Mouse (Mus musculus): Measurements from ENCODE around the gene Prkg1. TPM values are rescaled to one million over a fixed set of nuclear protein-coding genes. Genes with fewer than 3 reads are reported as not detected.

The Prkg1 gene
- total and polyA plus RNA-seq, 3 experiments = 0.95 to 7.2 (median 7.0) TPM

- DNase-seq = no peak
Observed at GRCm38 (mm10) chr19:31621716-31622115, 143.1 kb downstream of the Prkg1 start.

- DNase-seq = no peak
Observed at GRCm38 (mm10) chr19:31616830-31617229, 148.0 kb downstream of the Prkg1 start.

- DNase-seq = no peak
Observed at GRCm38 (mm10) chr19:31616159-31616558, 148.7 kb downstream of the Prkg1 start.

- DNase-seq = peak; percentile 4
Observed at GRCm38 (mm10) chr19:31613146-31613545, 151.7 kb downstream of the Prkg1 start.

- no peak for DNase-seq
Observed at GRCm38 (mm10) chr19:31602578-31602977, 162.3 kb downstream of the Prkg1 start.

- DNase-seq = no peak
Observed at GRCm38 (mm10) chr19:31594011-31594410, 170.8 kb downstream of the Prkg1 start.

- DNase-seq = no peak
Observed at GRCm38 (mm10) chr19:31590701-31591100, 174.1 kb downstream of the Prkg1 start.

GRCm38 (mm10) chr19:31577092-31577491, 187.7 kb downstream of the Prkg1 start:
- DNase-seq = no peak

GRCm38 (mm10) chr19:31564329-31564728, 200.5 kb downstream of the Prkg1 start:
- DNase-seq = no peak

GRCm38 (mm10) chr19:31546063-31546462, 218.8 kb downstream of the Prkg1 start:
- no peak for DNase-seq

- peak; percentile 74 for DNase-seq
Observed at GRCm38 (mm10) chr19:31531249-31531740, 233.5 kb downstream of the Prkg1 start.

GRCm38 (mm10) chr19:31530616-31531015, 234.2 kb downstream of the Prkg1 start:
- peak; percentile 84 for DNase-seq

GRCm38 (mm10) chr19:31529890-31530289, 234.9 kb downstream of the Prkg1 start:
- peak; percentile 30 for DNase-seq

GRCm38 (mm10) chr19:31514490-31514889, 250.3 kb downstream of the Prkg1 start:
- no peak for DNase-seq

GRCm38 (mm10) chr19:31507831-31508230, 257.0 kb downstream of the Prkg1 start:
- DNase-seq = no peak

- DNase-seq = no peak
Observed at GRCm38 (mm10) chr19:31506296-31506695, 258.5 kb downstream of the Prkg1 start.

- no peak for DNase-seq
Observed at GRCm38 (mm10) chr19:31505041-31505440, 259.8 kb downstream of the Prkg1 start.

- no peak for DNase-seq
Observed at GRCm38 (mm10) chr19:31497386-31497785, 267.4 kb downstream of the Prkg1 start.

- DNase-seq = no peak
Observed at GRCm38 (mm10) chr19:31489606-31490005, 275.2 kb downstream of the Prkg1 start.

GRCm38 (mm10) chr19:31471766-31472165, 293.1 kb downstream of the Prkg1 start:
- DNase-seq = peak; percentile 12

GRCm38 (mm10) chr19:31460188-31460587, 304.6 kb downstream of the Prkg1 start:
- no peak for DNase-seq

GRCm38 (mm10) chr19:31444101-31444500, 320.7 kb downstream of the Prkg1 start:
- DNase-seq = no peak

GRCm38 (mm10) chr19:31442311-31442710, 322.5 kb downstream of the Prkg1 start:
- DNase-seq = no peak

- no peak for DNase-seq
Observed at GRCm38 (mm10) chr19:31433446-31433845, 331.4 kb downstream of the Prkg1 start.

- DNase-seq = no peak
Observed at GRCm38 (mm10) chr19:31431411-31431810, 333.4 kb downstream of the Prkg1 start.
